8 mouse cellular contexts compared by ENCODE assay signal in the genomic region with DNA sequence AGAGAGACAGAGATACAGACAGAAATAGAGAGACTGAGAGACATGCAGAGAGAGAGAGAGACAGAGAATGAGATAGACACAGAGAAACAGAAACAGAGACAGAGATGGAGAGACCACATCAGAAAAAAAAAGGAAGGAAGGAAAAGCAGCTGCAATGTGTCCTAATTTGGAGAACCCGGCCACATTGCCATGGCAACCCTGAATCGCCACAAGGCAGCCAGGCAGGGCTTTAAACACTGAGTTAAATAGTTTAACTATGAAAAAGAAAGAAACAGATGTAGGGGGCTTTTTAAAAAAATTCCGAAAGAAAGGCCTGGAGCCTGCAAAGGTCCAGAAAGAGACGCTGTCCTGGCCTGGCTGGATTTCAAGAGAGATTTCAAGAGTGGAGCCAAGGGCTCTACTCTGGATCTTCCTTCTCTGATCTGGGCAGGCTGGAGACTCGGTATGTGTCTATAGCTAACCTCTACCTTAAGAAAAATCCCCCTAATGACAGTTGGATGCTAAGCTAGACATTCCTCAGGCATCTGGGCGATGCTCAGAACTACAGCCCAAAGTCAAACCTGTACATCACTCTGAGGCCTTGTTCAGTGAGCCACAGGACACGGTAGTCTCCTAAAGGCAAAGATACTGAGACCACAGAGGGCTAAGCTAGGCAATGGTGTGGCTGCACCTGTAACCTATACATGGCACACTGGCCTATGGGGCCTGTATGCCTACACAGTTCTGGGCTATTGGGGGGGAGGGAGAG.
A peak's percentile ranks its signal among the peaks of the same experiment; 100 is the strongest.
DNase-seq lines count a peak whose midpoint lies in the region; ATAC-seq lines count a peak whose summit lies in the region.

No protein-coding gene starts in this region.

- 66% methylated on average over 7 of the region's 7 CpGs for WGBS in heart, embryonic 12.5 days
- 35% methylated on average over 7 of the region's 7 CpGs for WGBS in limb, embryonic 13.5 days

- ATAC-seq in heart, embryonic 12.5 days (ENCODE audit: insufficient number of reproducible peaks, low FRiP score), result no peak
- peak; percentile 64; the same call in 1 of the 2 replicates for ATAC-seq in limb, embryonic 13.5 days (ENCODE audit: low FRiP score, low read depth)
- no peak for ATAC-seq in activated CD4-positive, CD25-positive, alpha-beta regulatory T cell, adult 4 months

- no peak overlapping the region for H3K4me2 ChIP-seq in heart, embryonic 12.5 days
- no peak overlapping the region for H3K4me2 ChIP-seq in limb, embryonic 13.5 days (replicated peaks)

- DNase-seq in heart, postnatal 4 days, result peak; percentile 34
- peak; percentile 48 for DNase-seq in testis, postnatal 10 days (ENCODE audit: low spot score)
- DNase-seq in testis, postnatal 14 days (ENCODE audit: low spot score), result no peak
- DNase-seq in right cerebral cortex, postnatal 4 days, result peak; percentile 41
- no peak for DNase-seq in thymus, postnatal 10 days (ENCODE audit: low spot score in 2 of 2)

- H3K27ac ChIP-seq in heart, embryonic 12.5 days (ENCODE audit: poor library complexity, severe bottlenecking), result no peak overlapping the region
- no peak overlapping the region; the same call in 1 of the 2 replicates for H3K27ac ChIP-seq in limb, embryonic 13.5 days

- no peaks in the 10 kb centered on the region for H3K9me3 ChIP-seq in heart, embryonic 12.5 days (replicated peaks)
- H3K9me3 ChIP-seq in limb, embryonic 13.5 days, result no peaks in the 10 kb centered on the region

- H3K36me3 ChIP-seq in heart, embryonic 12.5 days, result no peaks in the 10 kb centered on the region
- H3K36me3 ChIP-seq in limb, embryonic 13.5 days, result no peaks in the 10 kb centered on the region

- H3K27me3 ChIP-seq in heart, embryonic 12.5 days (replicated peaks), result no peaks in the 10 kb centered on the region
- no peaks in the 10 kb centered on the region for H3K27me3 ChIP-seq in limb, embryonic 13.5 days

- no peak overlapping the region for H3K4me3 ChIP-seq in heart, embryonic 12.5 days
- no peak overlapping the region for H3K4me3 ChIP-seq in limb, embryonic 13.5 days

- H3K4me1 ChIP-seq in heart, embryonic 12.5 days (replicated peaks), result no peaks in the 10 kb centered on the region
- peaks cover 12% of the 10 kb centered on the region for H3K4me1 ChIP-seq in limb, embryonic 13.5 days

- no peak overlapping the region for H3K9ac ChIP-seq in heart, embryonic 12.5 days
- no peak overlapping the region for H3K9ac ChIP-seq in limb, embryonic 13.5 days

Comparison
In these comparisons a context has a peak if more than half of its experiments do, and no peak if none do; other contexts are left out.
1. DNase-seq: peak in heart, postnatal 4 days (single experiment), testis, postnatal 10 days (single experiment) and right cerebral cortex, postnatal 4 days (single experiment); none in testis, postnatal 14 days (single experiment) and thymus, postnatal 10 days (0 of 2).